Comparison of ENCODE assay signal across 10 mouse cellular contexts in genomic region chr17:62939930-62940572, GRCm38 (mm10). TPM values are rescaled to one million over a fixed set of nuclear protein-coding genes. Genes with fewer than 3 reads are reported as not detected.
DNase-seq lines count a peak whose midpoint lies in the region; ATAC-seq and TF ChIP-seq lines count a peak whose summit lies in the region.
"Had no signal": no experiment of that assay in that cellular context is flagged by ENCODE, and none has a peak within 500 bp of the region (broad histone marks: within the 10 kb centered on the region; RNA-seq: fewer than 3 reads in every experiment).

No protein-coding gene starts in this region.

- no peaks in the 10 kb centered on the region for H3K27me3 ChIP-seq in heart, postnatal 0 days (ENCODE audit: control insufficient read depth, insufficient read depth, low read length)
- H3K27me3 ChIP-seq in hindbrain, embryonic 14.5 days (ENCODE audit: control insufficient read depth, insufficient read depth, low read length), result no peaks in the 10 kb centered on the region
- no peaks in the 10 kb centered on the region for H3K27me3 ChIP-seq in neural tube, embryonic 12.5 days (replicated peaks)
- H3K27me3 ChIP-seq: liver, embryonic 13.5 days had no signal

- no peak for DNase-seq in heart, postnatal 0 days (ENCODE audit: low spot score)
- no peak for DNase-seq in heart, postnatal 4 days
- peak; percentile 19 for DNase-seq in embryo, embryonic 11 days
- no peak for DNase-seq in hindbrain, embryonic 14.5 days (ENCODE audit: low spot score)
- no peak for DNase-seq in adrenal gland, adult 18-20 months (ENCODE audit: low spot score in 2 of 2)
- no peak for DNase-seq in adrenal gland, adult (ENCODE audit: inconsistent age in 2 of 2, low spot score in 1 of 2)
- no peak for DNase-seq in right cerebral cortex, postnatal 14 days
- DNase-seq: liver, embryonic 13.5 days had no signal

- ATAC-seq in heart, postnatal 0 days (ENCODE audit: insufficient read depth, low read depth), result no peak
- ATAC-seq in hindbrain, embryonic 14.5 days (ENCODE audit: low FRiP score), result no peak
- peak; percentile 33; the same call in 1 of the 2 replicates for ATAC-seq in neural tube, embryonic 12.5 days (ENCODE audit: low FRiP score, low read depth)
- ATAC-seq: CD4-positive, CD25-positive, alpha-beta regulatory T cell, adult 4 months had no signal

- TF ChIP-seq CTCF in heart, postnatal 0 days (IDR thresholded peaks at IDR 0.05; ENCODE audit: low read depth), result no peak

- H3K4me2 ChIP-seq in heart, postnatal 0 days (ENCODE audit: low read depth, low read length), result peak overlapping the region; percentile 34
- peak overlapping the region; percentile 33 for H3K4me2 ChIP-seq in hindbrain, embryonic 14.5 days (replicated peaks)
- peak overlapping the region; percentile 39; the same call in 1 of the 2 replicates for H3K4me2 ChIP-seq in neural tube, embryonic 12.5 days (replicated peaks)
- H3K4me2 ChIP-seq: liver, embryonic 13.5 days had no signal

- no peak overlapping the region for H3K9ac ChIP-seq in heart, postnatal 0 days (replicated peaks; ENCODE audit: low read depth, low read length)
- no peak overlapping the region for H3K9ac ChIP-seq in hindbrain, embryonic 14.5 days
- no peak overlapping the region for H3K9ac ChIP-seq in neural tube, embryonic 12.5 days
- H3K9ac ChIP-seq: liver, embryonic 13.5 days had no signal

- H3K36me3 ChIP-seq in heart, postnatal 0 days (replicated peaks; ENCODE audit: control insufficient read depth, insufficient read depth, low read length), result no peaks in the 10 kb centered on the region
- no peaks in the 10 kb centered on the region for H3K36me3 ChIP-seq in hindbrain, embryonic 14.5 days (replicated peaks; ENCODE audit: control insufficient read depth, insufficient read depth)
- no peaks in the 10 kb centered on the region for H3K36me3 ChIP-seq in neural tube, embryonic 12.5 days
- H3K36me3 ChIP-seq: liver, embryonic 13.5 days had no signal

- no peak overlapping the region for H3K4me3 ChIP-seq in heart, postnatal 0 days (ENCODE audit: low read depth, low read length)
- H3K4me3 ChIP-seq in hindbrain, embryonic 14.5 days (replicated peaks; ENCODE audit: low read length), result no peak overlapping the region
- no peak overlapping the region for H3K4me3 ChIP-seq in neural tube, embryonic 12.5 days
- H3K4me3 ChIP-seq: liver, embryonic 13.5 days had no signal

- H3K4me1 ChIP-seq in heart, postnatal 0 days (ENCODE audit: control insufficient read depth, insufficient read depth), result 0 out of 2 replicates have a peak, but pooled peaks cover 3% of the 10 kb centered on the region
- peaks cover 8% of the 10 kb centered on the region for H3K4me1 ChIP-seq in hindbrain, embryonic 14.5 days (replicated peaks; ENCODE audit: control insufficient read depth, insufficient read depth, low read length)
- H3K4me1 ChIP-seq in neural tube, embryonic 12.5 days, result peaks cover 3% of the 10 kb centered on the region; the same call in 1 of the 2 replicates
- H3K4me1 ChIP-seq: liver, embryonic 13.5 days had no signal

- WGBS in heart, postnatal 0 days, result 38% methylated on average over 18 of the region's 18 CpGs
- WGBS in hindbrain, embryonic 14.5 days, result 8% methylated on average over 18 of the region's 18 CpGs
- 9% methylated on average over 18 of the region's 18 CpGs for WGBS in neural tube, embryonic 12.5 days

- TF ChIP-seq EP300 in heart, postnatal 0 days (IDR thresholded peaks at IDR 0.05; ENCODE audit: low read depth), result no peak

- H3K9me3 ChIP-seq in heart, postnatal 0 days (replicated peaks; ENCODE audit: control insufficient read depth, low read length), result no peaks in the 10 kb centered on the region
- H3K9me3 ChIP-seq in hindbrain, embryonic 14.5 days (ENCODE audit: control insufficient read depth, low read length), result no peaks in the 10 kb centered on the region
- H3K9me3 ChIP-seq in neural tube, embryonic 12.5 days, result no peaks in the 10 kb centered on the region
- H3K9me3 ChIP-seq: liver, embryonic 13.5 days had no signal

- no peak overlapping the region for H3K27ac ChIP-seq in heart, postnatal 0 days (ENCODE audit: low read depth)
- H3K27ac ChIP-seq in hindbrain, embryonic 14.5 days, result no peak overlapping the region
- H3K27ac ChIP-seq in neural tube, embryonic 12.5 days, result no peak overlapping the region
- H3K27ac ChIP-seq: liver, embryonic 13.5 days had no signal

RNA-seq across cellular contexts. Expression of gene Efna5, which starts 58.9 kb away (rescaled TPM):
- total RNA-seq in heart, postnatal 0 days (2014; rRNA removed; ENCODE audit: low replicate concordance), result 3.7 and 5.4 TPM in 2 replicates
- polyA plus RNA-seq in heart, postnatal 0 days (2015; fragmentation: Nextera tagmentation; extraction: Ambion mirVana), result 16.2 and 17.0 TPM in 2 replicates
- 10 to 100 TPM; 39.7 to 46.1 TPM for total RNA-seq in heart, postnatal 4 days (2021)
- polyA plus RNA-seq in hindbrain, embryonic 14.5 days (2014; fragmentation: Nextera tagmentation; extraction: Ambion mirVana), result 36.2 and 45.2 TPM in 2 replicates
- 40.6 and 41.6 TPM in 2 replicates for polyA plus RNA-seq in neural tube, embryonic 12.5 days (2016; fragmentation: Nextera tagmentation; extraction: Ambion mirVana)
- 10 to 100 TPM; 16.2 to 18.2 TPM for total RNA-seq in adrenal gland, adult 18-20 months (2021)
